26 mouse cellular contexts compared by ENCODE assay signal in genomic region chr6:5498740-5499139, GRCm38 (mm10). TPM values are rescaled to one million over a fixed set of nuclear protein-coding genes. Genes with fewer than 3 reads are reported as not detected.
DNase-seq lines count a peak whose midpoint lies in the region; ATAC-seq lines count a peak whose summit lies in the region.
"Had no signal": no experiment of that assay in that cellular context is flagged by ENCODE, and none has a peak within 500 bp of the region (broad histone marks: within the 10 kb centered on the region; RNA-seq: fewer than 3 reads in every experiment).

No protein-coding gene starts in this region.

- ATAC-seq in heart, embryonic 12.5 days (ENCODE audit: insufficient number of reproducible peaks, low FRiP score), result no peak
- no peak for ATAC-seq in kidney, embryonic 14.5 days (ENCODE audit: low FRiP score, low TSS enrichment)
- ATAC-seq: forebrain, embryonic 13.5 days; midbrain, embryonic 13.5 days had no signal

- no peak overlapping the region for H3K4me3 ChIP-seq in heart, embryonic 12.5 days
- no peak overlapping the region for H3K4me3 ChIP-seq in kidney, embryonic 14.5 days (ENCODE audit: low read length)
- H3K4me3 ChIP-seq: embryonic facial prominence, embryonic 13.5 days; erythroblast, embryonic 14.5 days; forebrain, embryonic 13.5 days; hindbrain, embryonic 13.5 days; limb, embryonic 13.5 days; liver, embryonic 13.5 days; lung, embryonic 15.5 days; megakaryocyte, embryonic 14.5 days; midbrain, embryonic 13.5 days had no signal

- 84% methylated on average over 11 of the region's 11 CpGs for WGBS in heart, embryonic 12.5 days
- WGBS in kidney, embryonic 14.5 days, result 88% methylated on average over 11 of the region's 11 CpGs

- no peak overlapping the region for H3K27ac ChIP-seq in heart, embryonic 12.5 days (ENCODE audit: poor library complexity, severe bottlenecking)
- no peak overlapping the region for H3K27ac ChIP-seq in kidney, embryonic 14.5 days (ENCODE audit: low read depth, low read length)
- H3K27ac ChIP-seq: embryonic facial prominence, embryonic 13.5 days; forebrain, embryonic 13.5 days; hindbrain, embryonic 13.5 days; kidney, postnatal 0 days; limb, embryonic 13.5 days; liver, embryonic 13.5 days; lung, embryonic 15.5 days; midbrain, embryonic 13.5 days had no signal

- H3K27me3 ChIP-seq in heart, embryonic 12.5 days (replicated peaks), result no peaks in the 10 kb centered on the region
- no peaks in the 10 kb centered on the region for H3K27me3 ChIP-seq in kidney, embryonic 14.5 days (ENCODE audit: control insufficient read depth, insufficient read depth, low read length)
- H3K27me3 ChIP-seq: embryonic facial prominence, embryonic 13.5 days; forebrain, embryonic 13.5 days; limb, embryonic 13.5 days; lung, embryonic 15.5 days had no signal

- no peak overlapping the region for H3K9ac ChIP-seq in heart, embryonic 12.5 days
- no peak overlapping the region for H3K9ac ChIP-seq in kidney, embryonic 14.5 days (ENCODE audit: low read depth, low read length)
- H3K9ac ChIP-seq: embryonic facial prominence, embryonic 13.5 days; forebrain, embryonic 13.5 days; hindbrain, embryonic 13.5 days; limb, embryonic 13.5 days; liver, embryonic 13.5 days; lung, embryonic 15.5 days; midbrain, embryonic 13.5 days had no signal

- H3K4me2 ChIP-seq in heart, embryonic 12.5 days, result no peak overlapping the region
- H3K4me2 ChIP-seq in kidney, embryonic 14.5 days (replicated peaks; ENCODE audit: low read depth, low read length), result no peak overlapping the region
- H3K4me2 ChIP-seq: embryonic facial prominence, embryonic 13.5 days; forebrain, embryonic 13.5 days; hindbrain, embryonic 13.5 days; limb, embryonic 13.5 days; liver, embryonic 13.5 days; lung, embryonic 15.5 days; midbrain, embryonic 13.5 days had no signal

- H3K9me3 ChIP-seq in heart, embryonic 12.5 days (replicated peaks), result no peaks in the 10 kb centered on the region
- H3K9me3 ChIP-seq in kidney, embryonic 14.5 days (ENCODE audit: control insufficient read depth, low read length), result no peaks in the 10 kb centered on the region
- H3K9me3 ChIP-seq: embryonic facial prominence, embryonic 13.5 days; forebrain, embryonic 13.5 days; hindbrain, embryonic 13.5 days; limb, embryonic 13.5 days; liver, embryonic 13.5 days; lung, embryonic 15.5 days; midbrain, embryonic 13.5 days had no signal

- DNase-seq in adrenal gland, postnatal 10 days, result peak; percentile 61
- no peak for DNase-seq in adrenal gland, postnatal 4 days (ENCODE audit: low spot score in 2 of 2)
- peak; percentile 77 to 82 for DNase-seq in heart, adult 18-20 months
- DNase-seq in kidney, adult 18-20 months, result peak; percentile 56
- peak; percentile 66 for DNase-seq in adipocyte (ENCODE audit: low spot score)
- DNase-seq in frontal cortex, postnatal 25 days (ENCODE audit: low spot score in 2 of 2), result no peak
- DNase-seq: cerebellum, adult 8-10 months; cerebellum, postnatal 36 days; embryo, embryonic 11 days; liver, embryonic 13.5 days; lung, postnatal 36 days; thymus, adult 2 months; thymus, postnatal 4 days had no signal

- H3K4me1 ChIP-seq in heart, embryonic 12.5 days (replicated peaks), result peaks cover 11% of the 10 kb centered on the region; the same call in 1 of the 2 replicates
- no peaks in the 10 kb centered on the region for H3K4me1 ChIP-seq in kidney, embryonic 14.5 days (ENCODE audit: control insufficient read depth, insufficient read depth, low read length)

- no peaks in the 10 kb centered on the region for H3K36me3 ChIP-seq in heart, embryonic 12.5 days
- no peaks in the 10 kb centered on the region for H3K36me3 ChIP-seq in kidney, embryonic 14.5 days (ENCODE audit: control insufficient read depth, insufficient read depth, low read length)
- H3K36me3 ChIP-seq: embryonic facial prominence, embryonic 13.5 days; hindbrain, embryonic 13.5 days; limb, embryonic 13.5 days; liver, embryonic 13.5 days; lung, embryonic 15.5 days; midbrain, embryonic 13.5 days had no signal

RNA-seq across cellular contexts. Expression of gene Pdk4, which starts 2.6 kb away (rescaled TPM):
- total RNA-seq in adrenal gland, postnatal 10 days (2021), result 100 to 1,000 TPM; 616 to 745 TPM
- total RNA-seq in adrenal gland, postnatal 4 days (2021), result 10 to 100 TPM; 71.3 to 86.9 TPM
- 1,000 to 10,000 TPM in 1 of 2 experiments, 100 to 1,000 TPM in 1; 411 to 1,240 TPM for total RNA-seq in heart, adult 18-20 months (2021)
- polyA plus RNA-seq in heart, embryonic 12.5 days (2016; fragmentation: Nextera tagmentation; extraction: Ambion mirVana), result 20.4 and 22.5 TPM in 2 replicates
- polyA plus RNA-seq in kidney, embryonic 14.5 days (2014; fragmentation: Nextera tagmentation; extraction: Ambion mirVana), result 1.3 and 3.6 TPM in 2 replicates
- total RNA-seq: monocyte, adult 5-6 weeks; neutrophil, adult 5-6 weeks had no signal
- polyA plus RNA-seq: erythroblast, embryonic 14.5 days had no signal

Comparison
In these comparisons a context has a peak if more than half of its experiments do, and no peak if none do; other contexts are left out.
1. DNase-seq: peak in adrenal gland, postnatal 10 days (single experiment), heart, adult 18-20 months (2 of 2), kidney, adult 18-20 months (single experiment) and adipocyte (single experiment); none in adrenal gland, postnatal 4 days (0 of 2) and frontal cortex, postnatal 25 days (0 of 2).
2. RNA of gene Pdk4, which starts 2.6 kb away (total RNA-seq): 411 to 1,240 TPM in heart, adult 18-20 months and 616 to 745 TPM in adrenal gland, postnatal 10 days; 71.3 to 86.9 TPM in adrenal gland, postnatal 4 days; every median in the first group is over 4 times any median in the second.